Mouse (Mus musculus) megakaryocyte, adult 5-6 weeks (primary cell): ENCODE results near the gene Cdk5rap2. TPM values are rescaled to one million over a fixed set of nuclear protein-coding genes. Genes with fewer than 3 reads are reported as not detected.

Source experiments
- ATAC-seq: 2 replicates; pipeline ENCODE4 v1.8.0; 2016; ENCODE audit warnings: mild to moderate bottlenecking, inconsistent platforms; ENCODE audit not compliant: poor library complexity, severe bottlenecking
- total RNA-seq, 2 experiments: library from RNA; stranded (forward) in 1 of 2; stranded (reverse) in 1 of 2; fragments of 153-499, 151-499 nt in 1 of 2; fragments of 221-1000, 200-1000 nt in 1 of 2; gene quantifications; 2 replicates each; pipeline versions ENCODE4 v1.2.3 to v1.2.4; 2015 to 2017

The Cdk5rap2 gene
- 10.9 and 11.4 TPM in 2 replicates for total RNA-seq (2015)
- 25.9 and 26.3 TPM in 2 replicates for total RNA-seq (2017)

- ATAC-seq, result peak; percentile 99
Observed at GRCm38 (mm10) chr4:70409994-70410721, at the start of gene Cdk5rap2. Cdk5rap2 (minus strand) TSS chr4:70410443.

DNA sequence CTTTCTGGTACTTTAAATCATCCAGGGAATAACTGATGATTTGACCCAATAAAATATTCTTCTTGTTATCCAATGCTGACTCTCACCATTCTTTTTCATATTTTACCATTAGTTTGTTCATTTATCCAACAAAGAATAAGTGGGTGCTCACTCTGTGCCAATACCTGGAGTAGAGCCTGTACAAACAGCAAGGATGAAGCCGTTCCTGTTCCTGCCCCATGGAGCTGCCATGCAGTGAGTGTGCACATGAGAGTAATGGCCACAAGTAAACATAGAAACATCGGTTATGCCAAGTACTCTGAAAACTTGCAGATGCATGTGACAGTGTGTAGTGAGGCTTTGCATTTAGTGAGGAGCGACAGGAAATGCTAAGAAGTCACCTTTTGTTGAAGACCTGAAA lies 41.9 kb upstream of the Cdk5rap2 start:
- ATAC-seq, result no peak

GRCm38 (mm10) chr4:70451750-70452149 lies 41.5 kb upstream of the Cdk5rap2 start:
- peak; percentile 75 for ATAC-seq

- no peak for ATAC-seq
Observed at GRCm38 (mm10) chr4:70449668-70450067, 39.4 kb upstream of the Cdk5rap2 start.

DNA sequence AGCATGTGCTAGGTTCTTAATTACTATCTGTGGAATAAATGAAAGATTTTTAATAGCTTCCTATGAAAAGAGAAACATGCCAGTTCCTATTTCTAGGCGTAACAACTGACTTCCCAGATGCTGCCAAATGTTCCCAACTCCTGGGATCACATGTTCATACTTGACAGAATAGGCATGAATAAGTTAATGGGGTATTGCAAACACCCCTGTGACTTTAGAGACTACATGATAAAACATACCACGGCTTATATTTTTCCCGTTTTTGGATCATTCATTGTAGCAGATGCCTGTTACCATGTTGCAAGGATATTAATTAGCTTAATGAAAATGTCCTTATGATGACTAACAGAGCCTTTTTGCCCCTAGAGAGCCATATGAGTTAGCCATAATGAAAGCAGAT lies 36.5 kb upstream of the Cdk5rap2 start:
- ATAC-seq, result no peak

DNA sequence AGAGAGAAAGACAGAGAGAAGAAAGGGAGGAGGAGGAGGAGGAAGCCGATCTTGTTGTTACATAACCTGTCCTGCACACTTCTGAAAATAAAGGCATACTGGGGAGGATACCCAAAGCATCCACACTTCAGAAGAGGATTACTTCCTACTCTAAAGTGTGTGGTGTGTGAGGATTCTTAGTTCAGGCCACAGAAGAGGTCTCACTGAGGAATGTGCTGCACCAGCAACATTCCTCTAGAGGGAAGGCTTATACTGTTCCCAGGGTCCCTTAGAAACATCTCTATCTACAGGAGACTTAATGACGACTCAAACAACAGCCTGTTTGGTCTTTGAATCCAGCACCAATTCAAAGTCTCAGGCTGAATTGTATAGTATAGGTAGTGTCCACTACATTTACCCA lies 10.0 kb upstream of the Cdk5rap2 start:
- ATAC-seq, result no peak

DNA sequence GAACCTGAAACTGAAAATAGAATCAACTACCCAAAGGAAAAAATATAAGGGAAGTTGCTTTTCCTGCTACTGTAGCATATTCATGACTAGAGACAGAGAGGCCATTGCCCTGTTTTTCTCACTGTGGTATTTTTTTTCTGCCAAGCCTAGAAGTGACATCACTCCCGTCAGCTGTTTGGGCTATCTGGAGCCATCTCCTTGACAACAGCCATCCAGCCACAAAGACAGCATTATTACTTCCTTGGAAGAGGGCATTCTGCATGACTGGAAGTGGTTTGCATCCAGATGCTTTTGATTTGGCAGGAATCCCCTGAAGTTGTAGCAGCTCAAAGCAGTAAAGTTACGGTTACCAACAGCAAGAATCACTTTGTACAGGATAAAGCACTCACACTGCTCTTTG lies 1.9 kb upstream of the Cdk5rap2 start:
- ATAC-seq, result no peak

DNA sequence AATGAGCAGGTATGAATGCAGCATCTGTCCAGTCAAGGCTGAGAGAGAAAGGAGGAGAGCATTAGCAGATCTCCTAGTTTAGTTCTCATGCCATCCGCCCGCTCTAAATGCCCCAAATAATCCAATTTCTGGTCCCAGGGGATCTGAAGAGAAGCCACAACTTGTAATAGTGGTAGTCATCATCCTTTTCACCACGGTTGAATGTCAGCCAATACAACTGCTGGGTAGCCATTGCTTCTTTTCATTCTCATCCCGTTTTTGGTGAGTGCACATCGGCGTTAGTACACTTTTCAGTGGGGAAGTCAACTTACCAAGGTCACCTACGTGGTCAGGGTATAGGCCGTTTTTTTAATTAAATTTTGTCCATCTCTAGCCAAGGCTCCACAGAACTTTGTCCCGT lies 787 bp downstream of the Cdk5rap2 start:
- no peak for ATAC-seq

DNA sequence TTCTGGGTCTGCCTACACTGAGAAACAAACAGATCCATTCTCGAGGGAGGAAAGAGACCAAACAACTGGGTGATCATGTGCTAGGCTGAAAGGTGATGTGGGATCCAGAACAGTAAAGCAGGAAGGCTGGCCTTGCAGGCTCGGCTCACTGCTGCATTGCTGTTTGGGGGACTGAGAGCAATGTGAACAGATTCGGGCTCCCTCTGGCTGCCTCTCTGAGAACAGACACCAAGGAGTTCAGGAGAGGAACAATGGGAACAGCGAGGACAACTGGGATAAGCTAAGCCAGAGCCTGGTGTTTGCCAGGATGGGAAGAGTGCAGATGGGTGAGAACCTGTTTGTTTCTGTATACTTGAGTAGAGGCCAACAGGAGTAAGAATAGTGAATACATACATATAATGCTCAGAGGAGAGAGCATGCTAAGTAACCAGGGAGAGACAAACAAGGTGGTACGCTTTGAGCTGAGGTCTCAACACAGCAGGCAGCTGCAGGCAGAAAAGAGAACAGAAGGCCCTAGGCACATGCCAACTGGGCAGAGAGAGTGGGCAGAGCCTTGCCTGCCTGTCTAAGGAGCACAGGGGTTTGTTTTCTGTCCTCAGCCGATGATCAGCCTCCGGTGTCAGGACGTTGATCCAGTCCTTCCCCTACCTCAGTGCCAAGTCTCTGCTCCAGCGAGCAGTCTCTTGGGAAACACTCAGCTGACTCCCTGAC lies 8.0 kb downstream of the Cdk5rap2 start:
- ATAC-seq, result no peak

- no peak for ATAC-seq
Observed at GRCm38 (mm10) chr4:70399476-70399875, 10.8 kb downstream of the Cdk5rap2 start.

DNA sequence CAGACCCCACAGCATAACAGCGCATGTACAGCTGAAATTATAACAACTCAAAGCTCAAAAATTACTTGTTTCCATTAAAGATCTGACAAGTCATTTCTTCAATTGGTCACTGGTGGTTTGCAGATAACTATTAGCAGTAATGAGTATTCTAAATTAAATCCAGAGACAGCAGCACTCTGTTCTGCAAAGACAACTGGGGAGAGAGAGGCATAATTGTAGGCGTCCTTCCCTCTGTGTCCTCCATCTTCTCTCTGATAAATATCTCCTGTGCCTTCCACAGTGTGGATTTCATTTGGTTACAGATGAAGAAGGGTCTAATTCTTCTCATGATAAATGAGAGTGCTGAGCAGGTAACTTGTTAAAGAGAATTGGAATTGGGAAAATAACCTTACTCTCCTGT lies 11.2 kb downstream of the Cdk5rap2 start:
- ATAC-seq, result no peak

DNA sequence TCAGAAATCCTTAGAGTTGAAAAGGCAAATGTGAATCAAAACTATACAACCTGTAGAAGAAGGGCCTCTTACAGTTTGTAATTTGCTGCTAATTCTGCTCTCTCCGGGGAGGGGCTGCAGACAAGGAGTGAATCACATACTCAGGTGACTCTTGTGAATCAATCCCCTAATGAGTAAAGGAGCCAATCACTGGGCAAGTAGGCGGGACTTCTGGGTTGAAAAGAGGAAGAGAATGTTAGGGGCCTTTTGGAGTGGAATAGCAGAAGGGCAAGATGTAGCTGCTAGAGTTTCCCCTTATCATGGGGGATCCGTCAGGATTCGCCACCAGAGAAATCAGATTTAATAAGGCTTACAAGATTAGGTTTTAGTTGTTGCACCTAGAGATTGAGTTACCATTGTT lies 12.2 kb downstream of the Cdk5rap2 start:
- no peak for ATAC-seq

DNA sequence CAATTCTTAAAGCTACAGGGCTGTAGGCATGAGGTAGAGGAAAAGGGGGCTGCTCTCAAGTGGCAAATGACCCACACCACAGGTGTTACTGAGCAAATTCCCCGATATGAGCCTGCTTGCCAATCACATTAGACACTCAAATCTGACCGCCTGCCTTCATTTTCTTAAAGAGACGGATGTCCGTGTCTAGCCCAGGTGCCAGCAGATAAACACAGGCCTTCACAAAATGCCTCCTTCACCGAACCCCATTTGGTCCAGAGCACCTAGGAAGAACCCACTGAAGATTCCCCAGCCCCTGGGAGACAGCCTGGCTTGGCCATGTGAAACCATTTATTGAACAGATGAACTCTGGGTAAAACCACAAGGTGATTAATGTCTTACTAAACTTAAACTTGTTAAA lies 13.5 kb downstream of the Cdk5rap2 start:
- no peak for ATAC-seq

DNA sequence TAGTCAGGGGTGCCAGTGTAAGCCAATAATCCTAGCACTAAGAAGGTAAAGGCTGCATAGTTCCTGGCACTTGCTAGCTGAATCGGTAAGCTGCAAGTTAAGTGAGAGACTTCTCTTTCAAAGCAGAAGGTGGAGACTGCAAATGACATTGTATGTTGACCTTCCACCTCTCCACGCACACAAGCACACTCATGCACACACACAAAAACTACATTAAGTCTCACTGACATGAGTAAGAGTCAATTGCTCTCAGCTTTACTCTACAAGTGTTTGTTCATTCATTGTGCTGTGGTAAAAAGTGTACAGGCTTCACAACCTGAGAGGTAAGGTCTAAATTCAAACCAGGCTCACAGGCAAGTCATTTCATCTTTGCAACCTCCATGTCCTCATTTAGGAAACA lies 15.5 kb downstream of the Cdk5rap2 start:
- ATAC-seq, result no peak

- no peak for ATAC-seq
Observed at GRCm38 (mm10) chr4:70391760-70392372, 18.4 kb downstream of the Cdk5rap2 start.

GRCm38 (mm10) chr4:70391073-70391472 lies 19.2 kb downstream of the Cdk5rap2 start:
- ATAC-seq, result no peak

- no peak for ATAC-seq
Observed at GRCm38 (mm10) chr4:70386206-70386605, 24.0 kb downstream of the Cdk5rap2 start.

GRCm38 (mm10) chr4:70377359-70377758 lies 32.9 kb downstream of the Cdk5rap2 start:
- ATAC-seq, result no peak

DNA sequence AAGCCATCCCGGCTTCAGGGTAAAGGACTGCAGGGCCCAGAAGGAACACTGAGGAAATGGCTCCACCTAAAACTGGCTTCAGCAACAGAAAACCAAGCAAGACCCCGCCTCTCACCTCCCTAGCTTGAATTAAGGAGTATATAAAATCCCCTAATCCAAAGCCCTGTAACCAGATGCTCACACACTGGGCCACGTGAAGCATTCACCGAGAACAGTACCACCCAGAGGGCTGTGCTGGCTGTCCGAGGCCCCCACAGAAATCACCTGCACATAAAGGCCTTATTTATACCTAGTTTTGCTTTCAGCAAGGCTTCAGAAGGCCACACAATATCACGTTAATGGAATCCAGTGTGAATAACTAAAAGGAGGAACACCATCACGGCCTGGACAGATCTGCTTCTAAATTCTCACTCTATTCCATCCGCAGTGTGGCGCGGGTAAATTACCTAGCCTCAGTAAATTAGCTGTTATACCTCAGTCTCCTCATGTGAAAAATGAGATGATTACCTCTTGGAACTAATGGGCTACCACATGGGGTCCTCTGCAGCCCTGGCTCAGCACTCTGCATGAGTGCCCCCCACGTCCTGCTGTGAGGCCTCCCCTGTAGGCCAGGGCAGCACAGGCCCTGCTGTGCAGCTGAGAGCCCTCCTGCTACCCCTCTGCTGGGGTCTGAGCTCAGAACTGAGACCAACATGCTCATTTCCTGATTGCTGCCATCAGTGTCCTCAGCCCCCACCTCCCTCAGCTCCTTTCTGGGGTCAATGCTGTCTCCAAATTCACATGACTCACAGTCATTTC lies 45.0 kb downstream of the Cdk5rap2 start:
- no peak for ATAC-seq

GRCm38 (mm10) chr4:70361366-70361765 lies 48.9 kb downstream of the Cdk5rap2 start:
- ATAC-seq, result no peak

- ATAC-seq, result peak; percentile 70
Observed at GRCm38 (mm10) chr4:70355659-70356350, 54.4 kb downstream of the Cdk5rap2 start.
